Mouse (Mus musculus) lung, adult 2 months (tissue): ENCODE results near the gene Tra2b.

Experiments
- CTCF ChIP-seq: fragments of 200-500 bp; IDR thresholded peaks from 2 replicates; pipeline ENCODE4 v1.5.1; 2011; ENCODE audit warnings: mild to moderate bottlenecking, low read length, control low read depth; ENCODE audit not compliant: insufficient read depth
- POLR2A ChIP-seq: fragments of 200-500 bp; IDR thresholded peaks from 2 replicates; pipeline ENCODE4 v1.6.1; 2011; ENCODE audit warnings: low read depth, mild to moderate bottlenecking, control low read depth, low read length, borderline replicate concordance; ENCODE audit errors: extremely low read depth

DNA sequence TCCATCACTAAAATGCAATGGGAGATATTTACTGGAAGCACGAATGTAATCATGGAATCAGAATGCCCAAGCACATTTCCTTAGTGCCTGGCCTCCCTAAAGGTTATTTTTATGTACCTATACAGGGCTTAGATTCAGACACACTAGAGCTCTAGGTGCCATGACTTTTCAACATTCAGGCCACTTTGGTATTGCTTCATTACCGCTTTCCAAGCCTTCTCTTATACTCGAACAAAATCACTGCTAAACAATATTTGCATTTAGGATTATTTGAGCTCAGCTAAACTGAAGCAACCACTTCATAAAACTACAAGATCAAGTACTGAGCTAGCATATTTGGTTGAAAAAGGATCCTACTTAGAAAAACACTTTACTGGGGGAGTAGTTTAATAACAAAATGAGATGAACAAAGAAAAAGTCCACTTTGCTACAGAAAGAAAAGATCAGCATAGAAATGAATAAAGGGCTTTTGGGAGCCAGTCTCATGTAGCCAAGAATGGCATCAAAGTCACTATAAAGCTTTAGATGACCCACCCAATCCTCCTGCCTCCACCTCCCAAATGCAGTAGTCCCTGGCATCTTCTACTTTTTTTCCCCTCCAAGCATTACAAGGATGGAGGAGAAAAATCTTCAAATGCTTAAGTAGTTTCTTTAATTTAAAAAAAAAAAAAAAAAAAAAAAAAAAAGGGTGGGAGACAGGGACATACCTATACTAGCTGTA, 5.2 kb downstream of the Tra2b start:
- no peak for TF ChIP-seq POLR2A
- no peak for TF ChIP-seq CTCF
